Mouse (Mus musculus) olfactory bulb, adult 2 months (tissue): Measurements from ENCODE around the gene Flot2.

Experiments
- CTCF ChIP-seq: fragments of 200-500 bp; IDR thresholded peaks from 2 replicates; pipeline ENCODE4 v1.5.1; 2012; ENCODE audit warnings: low read depth, mild to moderate bottlenecking, low read length, moderate library complexity; ENCODE audit not compliant: insufficient read depth
- POLR2A ChIP-seq: fragments of 200-500 bp; IDR thresholded peaks from 2 replicates; pipeline ENCODE4 v1.6.1; 2012; ENCODE audit warnings: mild to moderate bottlenecking, low read depth, low read length, moderate library complexity; ENCODE audit not compliant: insufficient read depth

- no peak for TF ChIP-seq CTCF
- TF ChIP-seq POLR2A, result no peak
Observed at GRCm38 (mm10) chr11:78023607-78024006, 14.1 kb upstream of the Flot2 start.
